Mouse (Mus musculus): Measurements from ENCODE around the gene Tipin. TPM values are rescaled to one million over a fixed set of nuclear protein-coding genes. Genes with fewer than 3 reads are reported as not detected.
A peak's percentile ranks its signal among the peaks of the same experiment; 100 is the strongest.

Tipin gene
- polyA plus RNA-seq (2012; fragmentation: generic; extraction: Trizol) = 80.0 TPM
- long read RNA-seq, experiment 1, transcript Tipin-201 (8 exons, 1,211 nt) = major isoform, 6 of 71 reads
- long read RNA-seq, experiment 1, transcript Tipin-205 (8 exons, 1,841 nt) = minor isoform, 5 of 71 reads
- long read RNA-seq, experiment 1, partial matches to known transcripts = 12 of 71 reads
- long read RNA-seq, experiment 1, other reads (novel, unspliced or antisense) = 48 of 71 reads
- long read RNA-seq, experiment 2, transcript Tipin-201 (8 exons, 1,211 nt) = major isoform, 16 of 124 reads
- long read RNA-seq, experiment 2, transcript Tipin-205 (8 exons, 1,841 nt) = minor isoform, 8 of 124 reads
- long read RNA-seq, experiment 2, partial matches to known transcripts = 9 of 124 reads
- long read RNA-seq, experiment 2, other reads (novel, unspliced or antisense) = 90 of 124 reads

- peaks cover 36% of the 10 kb centered on the region for H3K79me3 ChIP-seq (ENCODE audit: low read depth)
- peaks cover 48% of the 10 kb centered on the region for H3K79me2 ChIP-seq (ENCODE audit: control insufficient read depth, insufficient read depth)
- H3K36me3 ChIP-seq (ENCODE audit: control insufficient read depth, insufficient read depth) = peaks cover 9% of the 10 kb centered on the region
- peak within 1 kb of the TSS; percentile 87 for H3ac ChIP-seq (ENCODE audit: control insufficient read depth, insufficient read length, low read depth)
- peak within 1 kb of the TSS; percentile 56 for H3K4me3 ChIP-seq (ENCODE audit: insufficient read depth, poor library complexity, severe bottlenecking)
- TF ChIP-seq MYOD1 (IDR thresholded peaks at IDR 0.05; ENCODE audit: control insufficient read depth, insufficient read length, low read depth) (no peak), CTCF (IDR thresholded peaks at IDR 0.05; ENCODE audit: control insufficient read depth, insufficient read depth, insufficient read length) (no peak), MAX (IDR thresholded peaks at IDR 0.05) (no peak), FOSL1 (IDR thresholded peaks at IDR 0.05; ENCODE audit: insufficient read depth, low read length, poor library complexity, severe bottlenecking) (no peak), MYOG (IDR thresholded peaks at IDR 0.05; ENCODE audit: control insufficient read depth, extremely low read depth, insufficient read length) (no peak), USF1 (IDR thresholded peaks at IDR 0.05; ENCODE audit: low read depth) (no peak), CEBPB (IDR thresholded peaks at IDR 0.05; ENCODE audit: low read depth) (no peak)
- no peaks in the 10 kb centered on the region for H3K27me3 ChIP-seq (ENCODE audit: control insufficient read depth, insufficient read depth, insufficient read length)
Observed at GRCm38 (mm10) chr9:64281105-64281780, at the start of gene Tipin. Gene Tipin (plus strand): TSS chr9:64281581.

- Histone ChIP-seq H3K79me3 (ENCODE audit: low read depth) (peaks cover 14% of the 10 kb centered on the region), H3K27me3 (ENCODE audit: control insufficient read depth, insufficient read depth, insufficient read length) (no peaks in the 10 kb centered on the region), H3ac (ENCODE audit: control insufficient read depth, insufficient read length, low read depth) (no peak overlapping the region), H3K79me2 (ENCODE audit: control insufficient read depth, insufficient read depth) (peaks cover 69% of the 10 kb centered on the region), H3K4me3 (ENCODE audit: insufficient read depth, poor library complexity, severe bottlenecking) (no peak overlapping the region), H3K36me3 (ENCODE audit: control insufficient read depth, insufficient read depth) (no peaks in the 10 kb centered on the region)
- TF ChIP-seq MYOD1 (IDR thresholded peaks at IDR 0.05; ENCODE audit: control insufficient read depth, insufficient read length, low read depth) (no peak), CEBPB (IDR thresholded peaks at IDR 0.05; ENCODE audit: low read depth) (no peak), MAX (IDR thresholded peaks at IDR 0.05) (no peak), FOSL1 (IDR thresholded peaks at IDR 0.05; ENCODE audit: insufficient read depth, low read length, poor library complexity, severe bottlenecking) (no peak)
Observed at GRCm38 (mm10) chr9:64231674-64232073, 49.7 kb upstream of the Tipin start.

GRCm38 (mm10) chr9:64232257-64232957 is 49.0 kb upstream of the Tipin start:
- Histone ChIP-seq H3K79me3 (ENCODE audit: low read depth) (peaks cover 14% of the 10 kb centered on the region), H3K36me3 (ENCODE audit: control insufficient read depth, insufficient read depth) (no peaks in the 10 kb centered on the region), H3K79me2 (ENCODE audit: control insufficient read depth, insufficient read depth) (peaks cover 62% of the 10 kb centered on the region), H3K27me3 (ENCODE audit: control insufficient read depth, insufficient read depth, insufficient read length) (no peaks in the 10 kb centered on the region), H3K4me3 (ENCODE audit: insufficient read depth, poor library complexity, severe bottlenecking) (no peak overlapping the region), H3ac (ENCODE audit: control insufficient read depth, insufficient read length, low read depth) (no peak overlapping the region)
- TF ChIP-seq FOSL1 (IDR thresholded peaks at IDR 0.05; ENCODE audit: insufficient read depth, low read length, poor library complexity, severe bottlenecking) (no peak), USF1 (IDR thresholded peaks at IDR 0.05; ENCODE audit: low read depth) (no peak), MAX (IDR thresholded peaks at IDR 0.05) (no peak), CTCF (IDR thresholded peaks at IDR 0.05; ENCODE audit: control insufficient read depth, insufficient read depth, insufficient read length) (no peak), MYOD1 (IDR thresholded peaks at IDR 0.05; ENCODE audit: control insufficient read depth, insufficient read length, low read depth) (no peak)

- Histone ChIP-seq H3K79me3 (ENCODE audit: low read depth) (peaks cover 12% of the 10 kb centered on the region), H3K27me3 (ENCODE audit: control insufficient read depth, insufficient read depth, insufficient read length) (no peaks in the 10 kb centered on the region), H3K36me3 (ENCODE audit: control insufficient read depth, insufficient read depth) (no peaks in the 10 kb centered on the region), H3ac (ENCODE audit: control insufficient read depth, insufficient read length, low read depth) (no peak overlapping the region), H3K4me3 (ENCODE audit: insufficient read depth, poor library complexity, severe bottlenecking) (no peak overlapping the region), H3K79me2 (ENCODE audit: control insufficient read depth, insufficient read depth) (peaks cover 52% of the 10 kb centered on the region)
- TF ChIP-seq USF1 (IDR thresholded peaks at IDR 0.05; ENCODE audit: low read depth) (no peak), FOSL1 (IDR thresholded peaks at IDR 0.05; ENCODE audit: insufficient read depth, low read length, poor library complexity, severe bottlenecking) (no peak)
Observed at GRCm38 (mm10) chr9:64233656-64234055, 47.7 kb upstream of the Tipin start.

GRCm38 (mm10) chr9:64234768-64235435 is 46.5 kb upstream of the Tipin start, which contains the start of gene Uchl4:
Gene Uchl4 (plus strand): TSS chr9:64235201.
- peaks cover 12% of the 10 kb centered on the region for H3K79me3 ChIP-seq (ENCODE audit: low read depth)
- TF ChIP-seq MYOG (IDR thresholded peaks at IDR 0.05; ENCODE audit: control insufficient read depth, extremely low read depth, insufficient read length) (no peak), CTCF (IDR thresholded peaks at IDR 0.05; ENCODE audit: control insufficient read depth, insufficient read depth, insufficient read length) (no peak), MAX (IDR thresholded peaks at IDR 0.05) (no peak), CEBPB (IDR thresholded peaks at IDR 0.05; ENCODE audit: low read depth) (no peak), USF1 (IDR thresholded peaks at IDR 0.05; ENCODE audit: low read depth) (no peak)
- H3K4me3 ChIP-seq (ENCODE audit: insufficient read depth, poor library complexity, severe bottlenecking) = no peak within 1 kb of the TSS

More at GRCm38 (mm10) chr9:64234768-64235435, 46.5 kb upstream of the Tipin start, which contains the start of gene Uchl4:
- Histone ChIP-seq H3K36me3 (ENCODE audit: control insufficient read depth, insufficient read depth) (no peaks in the 10 kb centered on the region), H3K27me3 (ENCODE audit: control insufficient read depth, insufficient read depth, insufficient read length) (no peaks in the 10 kb centered on the region), H3K79me2 (ENCODE audit: control insufficient read depth, insufficient read depth) (peaks cover 52% of the 10 kb centered on the region), H3ac (ENCODE audit: control insufficient read depth, insufficient read length, low read depth) (no peak within 1 kb of the TSS)
